Mouse (Mus musculus): ENCODE results near the gene Mrpl12. TPM values are rescaled to one million over a fixed set of nuclear protein-coding genes. Genes with fewer than 3 reads are reported as not detected.

Gene Mrpl12
- total RNA-seq, 2 experiments from 2014 or later = 15.6 to 16.1 TPM

- no peak for ATAC-seq (replicated peaks; ENCODE audit: low FRiP score, poor library complexity, severe bottlenecking)
Measured at GRCm38 (mm10) chr11:120528903-120529302, 44.5 kb downstream of the Mrpl12 start.

GRCm38 (mm10) chr11:120530085-120530964 is 45.9 kb downstream of the Mrpl12 start, which contains the start of gene Gcgr:
Gene Gcgr, plus strand, starts transcription at chr11:120530699.
- no peak for ATAC-seq (replicated peaks; ENCODE audit: low FRiP score, poor library complexity, severe bottlenecking)

GRCm38 (mm10) chr11:120531646-120532045 is 47.2 kb downstream of the Mrpl12 start:
- ATAC-seq (replicated peaks; ENCODE audit: low FRiP score, poor library complexity, severe bottlenecking) = no peak

- no peak for ATAC-seq (replicated peaks; ENCODE audit: low FRiP score, poor library complexity, severe bottlenecking)
Measured at GRCm38 (mm10) chr11:120534093-120534492, 49.7 kb downstream of the Mrpl12 start.

DNA sequence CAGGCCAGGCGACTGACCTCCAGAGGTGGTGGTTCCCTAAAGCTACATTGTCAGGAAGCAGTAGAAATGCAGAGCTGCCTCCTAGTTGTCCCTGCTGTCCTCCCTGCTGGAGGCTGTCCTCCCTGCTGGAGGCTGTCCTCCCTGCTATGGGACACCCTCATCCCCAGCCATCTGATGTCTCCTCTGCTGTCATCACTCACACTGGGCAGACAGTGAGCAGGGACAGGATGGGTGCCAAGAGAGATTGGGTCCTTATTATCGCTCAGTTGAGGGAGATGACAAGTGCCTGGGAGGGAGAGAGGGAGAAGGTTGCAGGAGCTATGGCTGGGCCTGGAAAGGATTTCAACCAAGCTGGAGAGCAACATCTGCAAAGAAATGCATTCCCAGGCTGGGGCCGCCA is 50.7 kb downstream of the Mrpl12 start:
- no peak for ATAC-seq (replicated peaks; ENCODE audit: low FRiP score, poor library complexity, severe bottlenecking)

- ATAC-seq (replicated peaks; ENCODE audit: low FRiP score, poor library complexity, severe bottlenecking) = no peak
Measured at GRCm38 (mm10) chr11:120535804-120536203, 51.4 kb downstream of the Mrpl12 start.

- no peak for ATAC-seq (replicated peaks; ENCODE audit: low FRiP score, poor library complexity, severe bottlenecking)
Measured at GRCm38 (mm10) chr11:120538485-120538884, 54.1 kb downstream of the Mrpl12 start.

Other genes with a start within 250 kb of the Mrpl12 start
- 637 and 655 TPM in 2 replicates for gene Actg1, start 136.1 kb upstream of the Mrpl12 start, total RNA-seq (2015; ENCODE audit: low replicate concordance)
- 301 and 341 TPM in 2 replicates for gene Actg1, start 136.1 kb upstream of the Mrpl12 start, total RNA-seq (2017; ENCODE audit: low replicate concordance)
- gene Fscn2, start 123.1 kb upstream of the Mrpl12 start, total RNA-seq (2015; ENCODE audit: low replicate concordance) = not detected in 2 replicates
- gene Fscn2, start 123.1 kb upstream of the Mrpl12 start, total RNA-seq (2017; ENCODE audit: low replicate concordance) = not detected in 2 replicates
- 0.96 and 3.6 TPM in 2 replicates for gene Faap100, start 105.8 kb upstream of the Mrpl12 start, total RNA-seq (2015; ENCODE audit: low replicate concordance)
- gene Faap100, start 105.8 kb upstream of the Mrpl12 start, total RNA-seq (2017; ENCODE audit: low replicate concordance) = 1.4 and 2.9 TPM in 2 replicates
- 16.1 and 17.6 TPM in 2 replicates for gene Nploc4, start 46.9 kb upstream of the Mrpl12 start, total RNA-seq (2015; ENCODE audit: low replicate concordance)
- 24.6 and 31.8 TPM in 2 replicates for gene Nploc4, start 46.9 kb upstream of the Mrpl12 start, total RNA-seq (2017; ENCODE audit: low replicate concordance)
- gene Tspan10, start 42.0 kb upstream of the Mrpl12 start, total RNA-seq (2015; ENCODE audit: low replicate concordance) = 1.3 TPM in 1 of 2 replicates, not detected in the other
- gene Tspan10, start 42.0 kb upstream of the Mrpl12 start, total RNA-seq (2017; ENCODE audit: low replicate concordance) = not detected in 2 replicates
- gene Pde6g, start 31.1 kb upstream of the Mrpl12 start, total RNA-seq (2015; ENCODE audit: low replicate concordance) = not detected in 2 replicates
- gene Pde6g, start 31.1 kb upstream of the Mrpl12 start, total RNA-seq (2017; ENCODE audit: low replicate concordance) = not detected in 2 replicates
- 7.3 TPM in 1 of 2 replicates, not detected in the other for gene Oxld1, start 26.5 kb upstream of the Mrpl12 start, total RNA-seq (2015; ENCODE audit: low replicate concordance)
- gene Oxld1, start 26.5 kb upstream of the Mrpl12 start, total RNA-seq (2017; ENCODE audit: low replicate concordance) = 6.1 and 6.9 TPM in 2 replicates
- gene Ccdc137, start 26.5 kb upstream of the Mrpl12 start, total RNA-seq (2015; ENCODE audit: low replicate concordance) = 1.5 and 2.1 TPM in 2 replicates
- gene Ccdc137, start 26.5 kb upstream of the Mrpl12 start, total RNA-seq (2017; ENCODE audit: low replicate concordance) = 1.5 and 16.8 TPM in 2 replicates
- gene Arl16, start 17.0 kb upstream of the Mrpl12 start, total RNA-seq (2015; ENCODE audit: low replicate concordance) = 4.2 and 5.9 TPM in 2 replicates
- gene Arl16, start 17.0 kb upstream of the Mrpl12 start, total RNA-seq (2017; ENCODE audit: low replicate concordance) = 3.3 TPM in 1 of 2 replicates, not detected in the other
- 6.9 and 11.1 TPM in 2 replicates for gene Slc25a10, start 7.2 kb downstream of the Mrpl12 start, total RNA-seq (2015; ENCODE audit: low replicate concordance)
- 4.7 and 6.0 TPM in 2 replicates for gene Slc25a10, start 7.2 kb downstream of the Mrpl12 start, total RNA-seq (2017; ENCODE audit: low replicate concordance)
- not detected in 2 replicates for gene Gcgr, start 46.1 kb downstream of the Mrpl12 start, total RNA-seq (2015; ENCODE audit: low replicate concordance)
- not detected in 2 replicates for gene Gcgr, start 46.1 kb downstream of the Mrpl12 start, total RNA-seq (2017; ENCODE audit: low replicate concordance)
- gene Mcrip1, start 65.1 kb downstream of the Mrpl12 start, total RNA-seq (2015; ENCODE audit: low replicate concordance) = 8.1 and 17.6 TPM in 2 replicates
- 3.2 and 9.6 TPM in 2 replicates for gene Mcrip1, start 65.1 kb downstream of the Mrpl12 start, total RNA-seq (2017; ENCODE audit: low replicate concordance)
- gene Ppp1r27, start 66.5 kb downstream of the Mrpl12 start, total RNA-seq (2015; ENCODE audit: low replicate concordance) = not detected in 2 replicates
- gene Ppp1r27, start 66.5 kb downstream of the Mrpl12 start, total RNA-seq (2017; ENCODE audit: low replicate concordance) = not detected in 2 replicates
- 108 and 148 TPM in 2 replicates for gene P4hb, start 88.6 kb downstream of the Mrpl12 start, total RNA-seq (2015; ENCODE audit: low replicate concordance)
- 136 and 145 TPM in 2 replicates for gene P4hb, start 88.6 kb downstream of the Mrpl12 start, total RNA-seq (2017; ENCODE audit: low replicate concordance)
- gene Arhgdia, start 97.0 kb downstream of the Mrpl12 start, total RNA-seq (2015; ENCODE audit: low replicate concordance) = 101 and 127 TPM in 2 replicates
- gene Arhgdia, start 97.0 kb downstream of the Mrpl12 start, total RNA-seq (2017; ENCODE audit: low replicate concordance) = 35.7 and 38.1 TPM in 2 replicates
- gene Alyref, start 113.8 kb downstream of the Mrpl12 start, total RNA-seq (2015; ENCODE audit: low replicate concordance) = 60.6 and 67.8 TPM in 2 replicates
- gene Alyref, start 113.8 kb downstream of the Mrpl12 start, total RNA-seq (2017; ENCODE audit: low replicate concordance) = 86.1 and 86.4 TPM in 2 replicates
- gene Anapc11, start 113.8 kb downstream of the Mrpl12 start, total RNA-seq (2015; ENCODE audit: low replicate concordance) = 15.0 and 16.9 TPM in 2 replicates
- 0.56 and 6.5 TPM in 2 replicates for gene Anapc11, start 113.8 kb downstream of the Mrpl12 start, total RNA-seq (2017; ENCODE audit: low replicate concordance)
- not detected in 2 replicates for gene Npb, start 123.9 kb downstream of the Mrpl12 start, total RNA-seq (2015; ENCODE audit: low replicate concordance)
- not detected in 2 replicates for gene Npb, start 123.9 kb downstream of the Mrpl12 start, total RNA-seq (2017; ENCODE audit: low replicate concordance)
- 7.7 and 20.7 TPM in 2 replicates for gene Pcyt2, start 133.3 kb downstream of the Mrpl12 start, total RNA-seq (2015; ENCODE audit: low replicate concordance)
- 19.8 and 39.8 TPM in 2 replicates for gene Pcyt2, start 133.3 kb downstream of the Mrpl12 start, total RNA-seq (2017; ENCODE audit: low replicate concordance)
- gene Sirt7, start 140.6 kb downstream of the Mrpl12 start, total RNA-seq (2015; ENCODE audit: low replicate concordance) = 21.9 and 26.1 TPM in 2 replicates
- gene Sirt7, start 140.6 kb downstream of the Mrpl12 start, total RNA-seq (2017; ENCODE audit: low replicate concordance) = 48.8 and 52.1 TPM in 2 replicates
- 65.3 and 78.0 TPM in 2 replicates for gene Mafg, start 149.0 kb downstream of the Mrpl12 start, total RNA-seq (2015; ENCODE audit: low replicate concordance)
- 137 and 154 TPM in 2 replicates for gene Mafg, start 149.0 kb downstream of the Mrpl12 start, total RNA-seq (2017; ENCODE audit: low replicate concordance)
- 2.3 TPM in 1 of 2 replicates, not detected in the other for gene Pycr1, start 159.2 kb downstream of the Mrpl12 start, total RNA-seq (2015; ENCODE audit: low replicate concordance)
- gene Pycr1, start 159.2 kb downstream of the Mrpl12 start, total RNA-seq (2017; ENCODE audit: low replicate concordance) = not detected in 2 replicates
- not detected in 2 replicates for gene Myadml2, start 163.5 kb downstream of the Mrpl12 start, total RNA-seq (2015; ENCODE audit: low replicate concordance)
- not detected in 2 replicates for gene Myadml2, start 163.5 kb downstream of the Mrpl12 start, total RNA-seq (2017; ENCODE audit: low replicate concordance)
- gene Notum, start 176.6 kb downstream of the Mrpl12 start, total RNA-seq (2015; ENCODE audit: low replicate concordance) = not detected in 2 replicates
- gene Notum, start 176.6 kb downstream of the Mrpl12 start, total RNA-seq (2017; ENCODE audit: low replicate concordance) = not detected in 2 replicates
- gene Aspscr1, start 188.4 kb downstream of the Mrpl12 start, total RNA-seq (2015; ENCODE audit: low replicate concordance) = 16.7 and 17.6 TPM in 2 replicates
- gene Aspscr1, start 188.4 kb downstream of the Mrpl12 start, total RNA-seq (2017; ENCODE audit: low replicate concordance) = 10.7 and 15.9 TPM in 2 replicates
- gene Cenpx, start 229.1 kb downstream of the Mrpl12 start, total RNA-seq (2015; ENCODE audit: low replicate concordance) = 24.5 and 59.8 TPM in 2 replicates
- gene Cenpx, start 229.1 kb downstream of the Mrpl12 start, total RNA-seq (2017; ENCODE audit: low replicate concordance) = 2.2 and 10.8 TPM in 2 replicates
- 1.5 and 2.3 TPM in 2 replicates for gene Lrrc45, start 229.3 kb downstream of the Mrpl12 start, total RNA-seq (2015; ENCODE audit: low replicate concordance)
- 3.7 and 7.0 TPM in 2 replicates for gene Lrrc45, start 229.3 kb downstream of the Mrpl12 start, total RNA-seq (2017; ENCODE audit: low replicate concordance)
- 3.3 TPM in 1 of 2 replicates, not detected in the other for gene Rac3, start 236.9 kb downstream of the Mrpl12 start, total RNA-seq (2015; ENCODE audit: low replicate concordance)
- not detected in 2 replicates for gene Rac3, start 236.9 kb downstream of the Mrpl12 start, total RNA-seq (2017; ENCODE audit: low replicate concordance)
- gene Dcxr, start 242.7 kb downstream of the Mrpl12 start, total RNA-seq (2015; ENCODE audit: low replicate concordance) = 6.1 and 6.5 TPM in 2 replicates
- 1.9 and 3.1 TPM in 2 replicates for gene Dcxr, start 242.7 kb downstream of the Mrpl12 start, total RNA-seq (2017; ENCODE audit: low replicate concordance)
- 9.0 TPM in 1 of 2 replicates, not detected in the other for gene Cbr2, start 247.5 kb downstream of the Mrpl12 start, total RNA-seq (2015; ENCODE audit: low replicate concordance)
- not detected in 2 replicates for gene Cbr2, start 247.5 kb downstream of the Mrpl12 start, total RNA-seq (2017; ENCODE audit: low replicate concordance)